Mouse (Mus musculus) CD8-positive naive resting alpha-beta T cell, adult 2 months (primary cell): Measurements from ENCODE around the gene Anxa9.

Experiments
- DNase-seq, 2 experiments: peaks; one replicate each; pipeline ENCODE4 v3.0.0; 2022; ENCODE audit warnings: low read depth in 2 of 2, low spot score in 2 of 2

The Anxa9 gene

GRCm38 (mm10) chr3:95314075-95314474 lies 7.1 kb upstream of the Anxa9 start:
- no peak for DNase-seq

GRCm38 (mm10) chr3:95313476-95313875 lies 6.5 kb upstream of the Anxa9 start:
- DNase-seq, result no peak

- DNase-seq, result no peak
Observed at GRCm38 (mm10) chr3:95312623-95313022, 5.6 kb upstream of the Anxa9 start.

- peak; percentile 43 to 55 for DNase-seq
Observed at GRCm38 (mm10) chr3:95310968-95311882, 4.2 kb upstream of the Anxa9 start.

GRCm38 (mm10) chr3:95310496-95310895 lies 3.5 kb upstream of the Anxa9 start:
- no peak for DNase-seq

GRCm38 (mm10) chr3:95306244-95306643 lies 732 bp downstream of the Anxa9 start:
- no peak for DNase-seq

- no peak for DNase-seq
Observed at GRCm38 (mm10) chr3:95301204-95301796, 5.7 kb downstream of the Anxa9 start.

GRCm38 (mm10) chr3:95298018-95298417 lies 9.0 kb downstream of the Anxa9 start:
- DNase-seq, result no peak

GRCm38 (mm10) chr3:95296103-95296469 lies 10.9 kb downstream of the Anxa9 start:
- DNase-seq, result peak; percentile 25 to 46

GRCm38 (mm10) chr3:95295321-95296102 lies 11.5 kb downstream of the Anxa9 start:
- DNase-seq, result no peak

- no peak for DNase-seq
Observed at GRCm38 (mm10) chr3:95294718-95295117, 12.3 kb downstream of the Anxa9 start.

- no peak for DNase-seq
Observed at GRCm38 (mm10) chr3:95294316-95294715, 12.7 kb downstream of the Anxa9 start.

- no peak for DNase-seq
Observed at GRCm38 (mm10) chr3:95293537-95293936, 13.4 kb downstream of the Anxa9 start.

- no peak for DNase-seq
Observed at GRCm38 (mm10) chr3:95292899-95293298, 14.1 kb downstream of the Anxa9 start.

- DNase-seq, result no peak
Observed at GRCm38 (mm10) chr3:95291041-95291440, 15.9 kb downstream of the Anxa9 start.

- no peak for DNase-seq
Observed at GRCm38 (mm10) chr3:95290156-95290555, 16.8 kb downstream of the Anxa9 start.

- DNase-seq, result no peak
Observed at GRCm38 (mm10) chr3:95289419-95289818, 17.6 kb downstream of the Anxa9 start.

GRCm38 (mm10) chr3:95287541-95287940 lies 19.4 kb downstream of the Anxa9 start:
- DNase-seq, result no peak

GRCm38 (mm10) chr3:95286510-95286909 lies 20.5 kb downstream of the Anxa9 start:
- no peak for DNase-seq

- DNase-seq, result no peak
Observed at GRCm38 (mm10) chr3:95286011-95286410, 21.0 kb downstream of the Anxa9 start.

- DNase-seq, result no peak
Observed at GRCm38 (mm10) chr3:95285390-95285789, 21.6 kb downstream of the Anxa9 start.
